Mouse (Mus musculus) kidney, embryonic 16.5 days (tissue): Measurements from ENCODE around the gene Cpne8. TPM values are rescaled to one million over a fixed set of nuclear protein-coding genes. Genes with fewer than 3 reads are reported as not detected.
"Not testable (repeated sequence)": the region's sequence is repeated elsewhere in the genome, so short reads cannot be mapped to it uniquely, and the experiment has no call there.

Source experiments
- ATAC-seq: fragments of 200-750 bp; cut with Nextera tagmentation; 2 replicates; pipeline ENCODE4 v1.8.0; 2017; ENCODE audit warnings: moderate TSS enrichment; ENCODE audit not compliant: low FRiP score, low TSS enrichment
- H3K27ac ChIP-seq: fragments of 300-500 bp; sonication (generic); 2 replicates; pipeline ENCODE4 v1.5.1; 2014; ENCODE audit warnings: low read length
- H3K27me3 ChIP-seq: fragments of 300-500 bp; sonication (generic); 2 replicates; pipeline ENCODE4 v1.6.1; 2014; ENCODE audit warnings: low read length, control low read depth, mixed read lengths; ENCODE audit not compliant: insufficient read depth
- H3K36me3 ChIP-seq: fragments of 300-500 bp; sonication (generic); 2 replicates; pipeline ENCODE4 v1.6.1; 2014; ENCODE audit warnings: low read length, control low read depth, mixed read lengths; ENCODE audit not compliant: insufficient read depth
- H3K4me1 ChIP-seq: fragments of 300-500 bp; sonication (generic); 2 replicates; pipeline ENCODE4 v1.6.1; 2014; ENCODE audit warnings: low read length, control low read depth, mixed read lengths; ENCODE audit not compliant: insufficient read depth
- H3K4me2 ChIP-seq: fragments of 300-500 bp; sonication (generic); replicated peaks from 2 replicates; pipeline ENCODE4 v1.6.1; 2014; ENCODE audit warnings: low read depth, low read length
- H3K4me3 ChIP-seq: fragments of 300-500 bp; sonication (generic); 2 replicates; pipeline ENCODE4 v1.5.1; 2014; ENCODE audit warnings: mild to moderate bottlenecking, low read length
- H3K9ac ChIP-seq: fragments of 300-500 bp; sonication (generic); replicated peaks from 2 replicates; pipeline ENCODE4 v1.6.1; 2014; ENCODE audit warnings: low read length
- H3K9me3 ChIP-seq: fragments of 300-500 bp; sonication (generic); 2 replicates; pipeline ENCODE4 v1.6.1; 2016; ENCODE audit warnings: low read length, control low read depth
- WGBS: fragments of 180-500 bp; shearing (Covaris S2); extraction: QIAGEN DNeasy Blood & Tissue Kit; methylation state at CpG from one replicate; pipeline ENCODE4 v1.1.7; 2014; 5-methylcytosine and 5-hydroxymethylcytosine counted together
- polyA plus RNA-seq: library from polyadenylated mRNA; unstranded; fragments of >200 nt; fragmentation: Nextera tagmentation; extraction: Ambion mirVana; gene quantifications from 2 replicates; pipeline ENCODE4 v1.2.1, GENCODE M21; 2015

The Cpne8 gene
- polyA plus RNA-seq, 1 experiment from 2014 or later: 17.8 TPM

DNA sequence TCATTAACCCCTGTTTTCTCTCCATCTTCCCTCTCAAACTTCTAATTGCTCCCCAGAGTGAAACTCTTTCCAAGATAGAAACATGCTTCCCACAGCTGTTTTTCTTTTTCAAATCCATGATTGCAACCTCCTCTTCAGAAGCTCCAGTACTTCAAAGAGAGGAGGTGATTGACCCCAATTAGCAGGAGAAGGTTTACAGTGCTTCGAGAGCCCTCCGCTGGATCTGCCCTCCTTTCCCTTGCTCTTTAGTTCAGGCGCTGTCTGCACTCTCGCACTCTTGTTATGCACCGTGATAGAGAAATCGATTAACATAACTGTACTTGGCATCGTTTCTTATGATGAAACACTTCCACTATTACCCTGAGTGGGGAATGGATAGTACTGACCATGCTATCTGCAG, 143.5 kb downstream of the Cpne8 start:
- peak; percentile 46; the same call in 1 of the 2 replicates for ATAC-seq
- Histone ChIP-seq H3K4me1 (peaks cover 5% of the 10 kb centered on the region; the same call in 1 of the 2 replicates), H3K4me2 (peak overlapping the region; percentile 9; the same call in 1 of the 2 replicates), H3K36me3 (no peaks in the 10 kb centered on the region), H3K4me3 (no peak overlapping the region), H3K27ac (no peak overlapping the region), H3K9ac (no peak overlapping the region), H3K27me3 (no peaks in the 10 kb centered on the region), H3K9me3 (no peaks in the 10 kb centered on the region)
- 22% methylated on average over 7 of the region's 7 CpGs for WGBS

DNA sequence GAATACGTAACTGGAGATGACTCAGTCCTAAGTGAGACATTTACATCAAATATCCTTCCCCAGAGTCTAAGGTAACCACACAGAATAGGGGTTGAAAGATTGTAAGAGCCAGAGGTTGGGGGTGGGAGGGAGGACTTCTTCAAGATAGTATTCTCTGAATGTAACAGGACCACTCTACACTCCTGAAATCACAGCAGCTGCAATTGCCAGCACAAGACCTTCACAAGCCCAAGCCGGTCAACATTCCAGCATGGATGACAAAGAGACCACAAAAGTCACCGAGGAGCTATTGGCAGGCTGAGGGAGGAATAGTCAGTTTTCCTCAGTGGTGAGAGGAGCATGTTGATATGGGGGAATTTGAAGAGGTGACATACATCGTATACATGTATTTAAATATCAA, 166.5 kb downstream of the Cpne8 start:
- Histone ChIP-seq H3K4me2 (no peak overlapping the region), H3K36me3 (no peaks in the 10 kb centered on the region), H3K4me3 (no peak overlapping the region), H3K27ac (no peak overlapping the region), H3K9me3 (no peaks in the 10 kb centered on the region), H3K9ac (no peak overlapping the region), H3K27me3 (no peaks in the 10 kb centered on the region), H3K4me1 (no peaks in the 10 kb centered on the region)
- ATAC-seq: no peak
- 93% methylated on average over 4 of the region's 4 CpGs for WGBS

DNA sequence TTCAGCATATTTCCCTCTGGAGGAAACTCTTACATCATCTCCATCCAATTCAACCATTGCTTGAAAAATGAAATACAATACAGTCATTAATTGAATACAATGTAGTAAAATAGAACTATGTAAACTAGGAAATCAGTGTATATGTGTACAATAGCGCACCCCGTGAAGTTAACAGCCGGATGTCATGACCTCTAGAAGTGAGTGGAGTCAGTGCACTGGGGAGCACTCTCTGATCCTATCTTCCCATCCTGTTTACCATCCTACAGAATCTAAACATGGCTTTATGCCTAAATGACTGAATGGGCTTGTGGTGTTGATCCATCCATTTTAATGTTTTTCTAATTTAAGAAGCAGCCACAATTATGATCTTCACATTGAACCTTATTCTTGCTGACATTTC, 182.2 kb downstream of the Cpne8 start:
- Histone ChIP-seq H3K9ac (no peak overlapping the region), H3K4me3 (no peak overlapping the region), H3K27ac (no peak overlapping the region), H3K27me3 (no peaks in the 10 kb centered on the region), H3K4me2 (no peak overlapping the region), H3K36me3 (no peaks in the 10 kb centered on the region), H3K4me1 (no peaks in the 10 kb centered on the region), H3K9me3 (no peaks in the 10 kb centered on the region)
- no peak for ATAC-seq
- WGBS: 84% methylated on average over 3 of the region's 3 CpGs

DNA sequence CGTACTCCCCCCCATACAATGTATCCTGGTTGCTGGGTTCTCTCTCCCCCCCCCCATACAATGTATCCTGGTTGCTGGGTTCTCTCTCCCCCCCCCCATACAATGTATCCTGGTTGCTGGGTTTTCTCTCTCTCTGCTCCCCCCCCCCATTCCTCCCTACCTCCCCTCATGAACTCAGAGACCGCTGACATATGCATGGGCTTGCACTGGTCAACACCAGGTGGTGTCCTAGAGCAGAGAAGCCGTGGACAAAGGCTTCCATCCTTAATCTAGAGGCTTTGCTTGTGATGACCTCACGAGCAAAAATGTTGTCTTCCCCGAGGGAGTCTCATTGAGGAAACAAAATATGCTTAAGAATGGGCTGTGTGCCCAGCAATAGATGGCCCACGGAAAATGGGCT, 187.7 kb downstream of the Cpne8 start:
- Histone ChIP-seq H3K9me3 (no peaks in the 10 kb centered on the region), H3K27me3 (no peaks in the 10 kb centered on the region), H3K27ac (no peak overlapping the region), H3K9ac (no peak overlapping the region), H3K4me3 (no peak overlapping the region), H3K4me1 (no peaks in the 10 kb centered on the region), H3K36me3 (no peaks in the 10 kb centered on the region), H3K4me2 (no peak overlapping the region)
- ATAC-seq: no peak
- 76% methylated on average over 6 of the region's 6 CpGs for WGBS

DNA sequence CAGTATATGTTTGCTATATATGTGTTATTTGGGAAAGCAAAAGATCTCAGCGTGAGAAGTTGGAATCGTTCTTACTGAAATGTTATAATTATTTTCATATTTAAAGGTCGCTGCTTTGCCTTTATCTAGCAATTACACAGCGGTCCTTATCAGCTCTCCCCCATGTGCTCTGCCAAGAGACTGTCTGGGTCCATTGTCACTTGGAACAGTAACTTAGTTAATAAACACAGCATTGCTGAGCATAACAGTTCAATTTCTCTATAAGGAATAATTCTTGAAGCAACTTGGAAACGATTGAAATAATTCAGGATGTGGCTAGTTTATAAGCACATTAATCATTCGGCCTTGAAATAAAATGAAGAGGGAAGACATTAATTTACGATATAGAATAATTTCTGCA, 189.0 kb downstream of the Cpne8 start:
- Histone ChIP-seq H3K4me1 (no peaks in the 10 kb centered on the region), H3K9ac (no peak overlapping the region), H3K4me3 (no peak overlapping the region), H3K36me3 (no peaks in the 10 kb centered on the region), H3K27me3 (no peaks in the 10 kb centered on the region), H3K4me2 (no peak overlapping the region), H3K27ac (no peak overlapping the region), H3K9me3 (no peaks in the 10 kb centered on the region)
- no peak for ATAC-seq
- WGBS: 88% methylated on average over 7 of the region's 7 CpGs

DNA sequence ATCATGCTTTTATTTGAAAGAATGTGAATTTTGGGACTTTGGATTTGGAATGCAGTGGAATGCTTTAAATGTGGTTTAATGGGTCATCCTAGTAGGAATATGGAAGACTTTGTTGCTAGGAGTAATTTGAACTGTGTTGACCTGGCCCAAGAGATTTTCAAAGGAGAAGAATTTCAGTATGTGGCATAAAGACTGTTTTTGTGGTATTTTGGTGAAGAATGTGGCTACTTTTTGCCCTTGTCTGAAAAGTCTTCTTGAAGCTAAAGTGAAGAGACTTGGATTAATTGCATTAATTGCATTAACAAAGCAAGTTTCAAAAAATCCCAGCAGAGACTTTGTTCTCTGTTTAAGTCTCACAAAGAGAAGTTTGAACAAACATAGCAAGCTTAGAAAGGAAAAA, 208.7 kb downstream of the Cpne8 start:
- not testable (repeated sequence) for H3K27me3 ChIP-seq, ATAC-seq, H3K27ac ChIP-seq, H3K36me3 ChIP-seq, H3K9me3 ChIP-seq, H3K4me1 ChIP-seq, H3K4me2 ChIP-seq, H3K4me3 ChIP-seq, H3K9ac ChIP-seq

DNA sequence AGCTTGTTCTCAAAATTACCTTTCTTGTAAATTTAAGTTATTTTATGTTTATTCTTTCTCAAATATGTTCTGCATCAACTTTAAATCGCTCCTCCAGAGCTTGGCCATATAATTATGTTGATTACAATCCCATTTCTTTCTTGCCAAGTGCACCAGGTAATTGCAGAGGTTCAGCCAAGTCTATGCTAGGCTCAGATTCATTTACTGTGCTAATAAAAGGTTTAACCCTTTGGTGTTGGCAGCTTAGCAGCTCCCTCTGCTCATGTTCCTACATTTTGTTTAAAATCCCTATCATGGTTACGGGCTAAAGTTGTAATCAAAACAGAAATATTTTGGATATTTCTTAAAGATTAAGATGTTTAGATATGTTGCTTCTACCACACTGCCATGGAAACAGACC, 216.0 kb downstream of the Cpne8 start:
- Histone ChIP-seq H3K36me3 (no peaks in the 10 kb centered on the region), H3K27ac (no peak overlapping the region), H3K9me3 (peaks cover 2% of the 10 kb centered on the region; the same call in 1 of the 2 replicates), H3K9ac (no peak overlapping the region), H3K4me3 (no peak overlapping the region), H3K27me3 (no peaks in the 10 kb centered on the region), H3K4me1 (no peaks in the 10 kb centered on the region), H3K4me2 (no peak overlapping the region)
- WGBS: 80% methylated on average over 2 of the region's 2 CpGs
- ATAC-seq: no peak

DNA sequence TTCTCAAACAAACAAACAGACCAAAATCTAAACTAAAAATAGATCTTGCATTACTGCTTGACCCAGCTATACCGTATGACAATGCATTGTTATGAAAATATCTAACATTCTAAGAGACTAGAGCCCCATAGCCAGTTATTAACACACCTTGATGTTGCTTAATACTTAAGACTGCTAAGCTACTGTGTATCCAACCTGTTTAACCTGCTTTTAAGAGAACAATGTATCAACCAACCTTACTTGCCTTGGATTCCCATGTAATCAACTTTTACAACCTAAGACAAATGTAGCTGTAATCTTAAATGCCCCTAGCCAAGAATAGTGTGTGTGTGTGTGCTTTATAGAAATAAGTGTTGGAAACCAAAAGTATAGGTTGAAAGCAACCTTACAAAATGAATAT, 233.2 kb downstream of the Cpne8 start:
- Histone ChIP-seq H3K4me1 (no peaks in the 10 kb centered on the region), H3K9me3 (no peaks in the 10 kb centered on the region), H3K36me3 (no peaks in the 10 kb centered on the region), H3K4me3 (no peak overlapping the region), H3K4me2 (no peak overlapping the region), H3K9ac (no peak overlapping the region), H3K27me3 (no peaks in the 10 kb centered on the region), H3K27ac (no peak overlapping the region)
- WGBS: 87% methylated on average over 1 of the region's 1 CpGs
- ATAC-seq: no peak
